Mouse (Mus musculus): ENCODE data around the gene Gyg.

DNA sequence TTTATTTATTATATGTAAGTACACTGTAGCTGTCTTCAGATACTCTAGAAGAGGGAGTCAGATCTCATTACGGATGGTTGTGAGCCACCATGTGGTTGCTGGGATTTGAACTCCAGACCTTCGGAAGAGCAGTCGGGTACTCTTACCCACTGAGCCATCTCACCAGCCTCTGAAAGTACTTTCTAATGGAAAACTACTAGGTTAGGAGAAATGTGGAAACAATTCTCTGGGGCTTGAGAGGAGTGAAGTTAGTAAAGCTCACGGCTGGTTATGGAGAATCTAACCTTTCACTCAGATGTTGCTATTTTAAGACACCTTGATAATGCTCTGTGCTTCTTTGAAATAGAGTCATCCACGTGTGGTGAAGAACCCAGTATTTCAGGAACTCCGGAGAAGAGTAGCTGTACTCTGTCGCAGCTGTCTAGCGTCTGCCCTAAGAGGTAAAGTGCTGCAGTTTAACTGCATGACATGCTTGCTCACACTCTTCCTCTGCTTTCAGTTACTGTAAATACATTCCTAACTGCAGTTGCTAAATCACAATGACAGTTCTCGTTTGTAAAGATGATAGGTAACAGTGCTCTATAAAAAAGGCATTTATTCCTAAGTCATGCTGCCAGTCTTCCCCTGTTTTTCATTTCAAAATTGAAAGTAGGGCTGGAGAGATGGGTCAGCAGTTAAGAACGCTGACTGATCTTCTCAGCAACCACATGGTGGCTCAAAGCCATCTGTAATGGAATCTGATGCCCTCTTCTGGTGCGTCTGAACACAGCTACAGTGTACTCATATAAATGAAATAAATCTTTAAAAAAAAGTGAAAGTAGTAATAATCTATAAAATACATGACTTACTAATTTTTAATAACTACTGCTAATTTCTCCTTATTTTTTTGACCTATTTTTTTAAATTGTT, 78.7 kb downstream of the Gyg start:
- TF ChIP-seq MAFK (IDR thresholded peaks at IDR 0.05; ENCODE audit: insufficient read depth, low read depth, low read length): no peak
- TF ChIP-seq HCFC1 (IDR thresholded peaks at IDR 0.05; ENCODE audit: borderline replicate concordance, insufficient read depth, low read length): no peak
- no peak for TF ChIP-seq ZC3H11A (IDR thresholded peaks at IDR 0.05; ENCODE audit: borderline replicate concordance, low read depth, low read length)
- no peak for TF ChIP-seq ZNF384 (IDR thresholded peaks at IDR 0.05; ENCODE audit: low read depth, low read length)
- TF ChIP-seq CHD2 (IDR thresholded peaks at IDR 0.05; ENCODE audit: low read depth, low read length): no peak
